Mouse (Mus musculus): ENCODE measurements at regions not wholly inside any gene's neighbourhood (a gene's known extent, or its start where the extent isn't known, plus 50 kb on each side); places are given as distances from the start of the nearest gene placed in this dataset.

DNA sequence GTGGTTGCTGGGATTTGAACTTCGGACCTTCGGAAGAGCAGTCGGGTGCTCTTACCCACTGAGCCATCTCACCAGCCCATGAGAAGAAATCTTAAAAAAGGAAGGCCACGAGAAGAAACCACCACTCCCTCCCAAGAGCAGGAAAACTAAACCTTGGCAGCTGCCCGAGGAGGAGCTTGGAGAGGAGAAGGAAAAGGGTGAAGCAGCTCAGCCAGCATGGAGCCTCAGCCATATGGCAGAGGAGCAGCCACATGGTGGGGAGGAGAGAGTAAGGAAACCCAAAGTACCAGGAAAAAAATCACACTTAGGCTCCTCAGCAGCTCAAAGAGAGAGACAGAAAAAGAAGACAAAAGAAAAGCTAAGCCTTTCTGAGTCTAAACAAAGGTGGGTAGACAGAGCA is 210.3 kb downstream of the Gm10260 start:
- H3K4me3 ChIP-seq (ENCODE audit: low read depth, low read length), result no peak overlapping the region

DNA sequence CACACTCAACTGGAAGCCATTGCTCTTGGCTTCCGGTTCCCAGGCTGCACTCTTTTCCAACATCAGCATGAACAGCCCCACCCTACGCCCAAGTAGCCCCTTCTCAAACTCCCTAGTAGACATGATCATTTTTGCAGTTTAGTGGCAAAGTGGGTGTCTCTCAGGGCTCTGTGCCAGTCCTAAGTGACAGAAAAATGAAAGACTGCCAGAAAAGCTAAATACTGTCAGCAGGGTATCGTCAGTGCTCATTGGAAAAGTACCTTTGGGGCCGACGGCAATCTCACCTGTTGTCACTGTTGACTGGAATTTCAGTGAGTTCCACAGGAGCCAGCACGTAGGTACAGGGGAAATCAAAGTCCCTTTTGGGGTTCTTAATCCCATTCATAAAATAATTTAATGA is 211.0 kb downstream of the Gm10260 start:
- Histone ChIP-seq H3K4me2 (ENCODE audit: low read depth, low read length) (no peak overlapping the region), H3K9me3 (ENCODE audit: control insufficient read depth, low read length) (no peaks in the 10 kb centered on the region), H3K36me3 (ENCODE audit: control insufficient read depth, insufficient read depth, low read length) (no peaks in the 10 kb centered on the region), H3K4me1 (ENCODE audit: control insufficient read depth, insufficient read depth, low read length) (peaks cover 8% of the 10 kb centered on the region; the same call in 1 of the 2 replicates), H3K27ac (ENCODE audit: low read depth, low read length) (no peak overlapping the region), H3K9ac (replicated peaks; ENCODE audit: low read depth, low read length) (no peak overlapping the region), H3K27me3 (ENCODE audit: control insufficient read depth, insufficient read depth, low read length) (no peaks in the 10 kb centered on the region), H3K4me3 (ENCODE audit: low read depth, low read length) (no peak overlapping the region)
- ATAC-seq (ENCODE audit: low read depth), result no peak
- 91% methylated on average over 6 of the region's 6 CpGs for WGBS

More for the DNA sequence above, 210.3 kb downstream of the Gm10260 start:
- H3K4me1 ChIP-seq (ENCODE audit: control insufficient read depth, insufficient read depth, low read length), result peaks cover 8% of the 10 kb centered on the region; the same call in 1 of the 2 replicates
- H3K4me2 ChIP-seq (ENCODE audit: low read depth, low read length), result no peak overlapping the region
- H3K27me3 ChIP-seq (ENCODE audit: control insufficient read depth, insufficient read depth, low read length), result no peaks in the 10 kb centered on the region
- H3K9me3 ChIP-seq (ENCODE audit: control insufficient read depth, low read length), result no peaks in the 10 kb centered on the region
- H3K36me3 ChIP-seq (ENCODE audit: control insufficient read depth, insufficient read depth, low read length), result no peaks in the 10 kb centered on the region
- no peak for ATAC-seq (ENCODE audit: low read depth)
- 90% methylated on average over 5 of the region's 5 CpGs for WGBS
- no peak overlapping the region for H3K27ac ChIP-seq (ENCODE audit: low read depth, low read length)
- H3K9ac ChIP-seq (replicated peaks; ENCODE audit: low read depth, low read length), result no peak overlapping the region

DNA sequence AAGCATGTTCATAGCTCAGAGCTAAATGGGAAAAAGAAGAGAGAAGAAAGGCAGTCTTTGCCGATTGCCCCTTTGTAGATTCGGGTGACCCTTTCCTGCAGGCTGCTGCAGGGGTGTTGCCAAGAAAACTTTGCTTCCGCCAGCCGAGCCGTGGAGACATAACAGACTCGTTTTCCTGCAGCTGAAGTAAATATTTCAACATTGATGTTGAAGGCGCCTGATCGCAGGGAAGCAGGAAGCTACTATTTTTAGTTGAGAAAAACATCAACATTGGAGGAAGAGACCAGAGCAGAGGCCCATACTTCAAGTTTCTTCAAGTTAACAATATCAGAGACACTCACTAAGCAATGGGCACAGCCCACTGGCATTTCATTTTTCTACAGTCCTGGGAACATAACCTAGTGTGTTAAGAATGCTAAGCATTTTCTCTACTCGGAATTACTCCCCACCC is 211.9 kb downstream of the Gm10260 start:
- H3K9ac ChIP-seq (replicated peaks; ENCODE audit: low read depth, low read length), result no peak overlapping the region
- no peaks in the 10 kb centered on the region for H3K27me3 ChIP-seq (ENCODE audit: control insufficient read depth, insufficient read depth, low read length)
- H3K4me3 ChIP-seq (ENCODE audit: low read depth, low read length), result no peak overlapping the region
- peaks cover 8% of the 10 kb centered on the region; the same call in 1 of the 2 replicates for H3K4me1 ChIP-seq (ENCODE audit: control insufficient read depth, insufficient read depth, low read length)
- no peak for ATAC-seq (ENCODE audit: low read depth)
- WGBS, result 60% methylated on average over 9 of the region's 9 CpGs
- no peaks in the 10 kb centered on the region for H3K9me3 ChIP-seq (ENCODE audit: control insufficient read depth, low read length)
- 0 out of 2 replicates have a peak overlapping the region, but pooled peaks have one; percentile 22 for H3K27ac ChIP-seq (ENCODE audit: low read depth, low read length)
- H3K36me3 ChIP-seq (ENCODE audit: control insufficient read depth, insufficient read depth, low read length), result no peaks in the 10 kb centered on the region
- no peak overlapping the region for H3K4me2 ChIP-seq (ENCODE audit: low read depth, low read length)

DNA sequence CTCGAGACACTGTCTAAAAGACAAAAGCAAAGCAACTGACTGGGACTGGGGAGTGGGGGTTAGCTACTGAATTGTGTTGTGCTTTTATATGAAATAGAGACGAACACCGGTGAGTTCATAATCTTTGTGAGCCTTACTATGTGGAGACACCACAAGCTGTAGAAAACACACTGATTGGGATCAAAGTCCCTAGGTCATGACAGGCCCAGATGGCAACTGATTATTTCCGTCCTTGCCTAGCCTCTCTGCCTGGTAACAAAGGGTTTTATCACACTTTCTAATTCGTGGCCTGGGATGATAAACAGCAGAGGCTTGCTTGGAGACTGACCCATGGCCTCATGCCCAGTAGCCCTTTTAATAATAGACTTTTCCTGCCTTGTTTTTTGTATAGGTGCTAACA is 213.5 kb downstream of the Gm10260 start:
- Histone ChIP-seq H3K4me1 (ENCODE audit: control insufficient read depth, insufficient read depth, low read length) (peaks cover 8% of the 10 kb centered on the region; the same call in 1 of the 2 replicates), H3K4me2 (ENCODE audit: low read depth, low read length) (no peak overlapping the region), H3K4me3 (ENCODE audit: low read depth, low read length) (no peak overlapping the region), H3K9me3 (ENCODE audit: control insufficient read depth, low read length) (no peaks in the 10 kb centered on the region), H3K27ac (ENCODE audit: low read depth, low read length) (no peak overlapping the region; the same call in 1 of the 2 replicates), H3K27me3 (ENCODE audit: control insufficient read depth, insufficient read depth, low read length) (no peaks in the 10 kb centered on the region), H3K36me3 (ENCODE audit: control insufficient read depth, insufficient read depth, low read length) (no peaks in the 10 kb centered on the region), H3K9ac (replicated peaks; ENCODE audit: low read depth, low read length) (no peak overlapping the region)
- 53% methylated on average over 5 of the region's 5 CpGs for WGBS
- ATAC-seq (ENCODE audit: low read depth), result 0 out of 2 replicates have a peak, but pooled peaks have one; percentile 17

DNA sequence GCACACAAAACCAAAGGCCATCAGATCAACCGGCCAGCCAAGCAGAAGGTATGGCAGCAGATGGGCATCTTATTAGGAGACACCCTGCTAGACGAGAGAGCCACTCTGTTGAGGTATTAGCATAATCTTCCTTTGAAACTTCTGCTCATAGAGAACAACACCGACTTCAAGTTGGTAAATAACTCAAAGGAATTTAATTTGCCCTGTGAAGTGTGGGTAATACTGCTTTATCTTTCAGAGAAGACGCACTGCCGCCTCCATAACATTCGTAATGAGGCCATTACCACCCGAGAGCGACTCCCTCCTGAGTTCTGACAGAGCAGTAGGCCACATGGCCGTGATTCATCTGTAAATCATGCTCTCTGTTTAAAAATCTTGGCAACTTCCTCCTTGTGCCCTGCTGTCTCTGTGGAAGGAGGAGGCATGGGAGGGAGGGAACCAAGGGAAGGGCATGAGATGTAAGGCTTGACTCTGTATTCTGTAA is 214.4 kb downstream of the Gm10260 start:
- peak; percentile 76 for ATAC-seq (ENCODE audit: low read depth)
- Histone ChIP-seq H3K4me1 (ENCODE audit: control insufficient read depth, insufficient read depth, low read length) (peaks cover 8% of the 10 kb centered on the region; the same call in 1 of the 2 replicates), H3K36me3 (ENCODE audit: control insufficient read depth, insufficient read depth, low read length) (no peaks in the 10 kb centered on the region), H3K9me3 (ENCODE audit: control insufficient read depth, low read length) (no peaks in the 10 kb centered on the region), H3K27ac (ENCODE audit: low read depth, low read length) (no peak overlapping the region), H3K9ac (replicated peaks; ENCODE audit: low read depth, low read length) (no peak overlapping the region), H3K4me2 (ENCODE audit: low read depth, low read length) (no peak overlapping the region), H3K27me3 (ENCODE audit: control insufficient read depth, insufficient read depth, low read length) (no peaks in the 10 kb centered on the region), H3K4me3 (ENCODE audit: low read depth, low read length) (no peak overlapping the region)
- WGBS, result 16% methylated on average over 9 of the region's 9 CpGs

DNA sequence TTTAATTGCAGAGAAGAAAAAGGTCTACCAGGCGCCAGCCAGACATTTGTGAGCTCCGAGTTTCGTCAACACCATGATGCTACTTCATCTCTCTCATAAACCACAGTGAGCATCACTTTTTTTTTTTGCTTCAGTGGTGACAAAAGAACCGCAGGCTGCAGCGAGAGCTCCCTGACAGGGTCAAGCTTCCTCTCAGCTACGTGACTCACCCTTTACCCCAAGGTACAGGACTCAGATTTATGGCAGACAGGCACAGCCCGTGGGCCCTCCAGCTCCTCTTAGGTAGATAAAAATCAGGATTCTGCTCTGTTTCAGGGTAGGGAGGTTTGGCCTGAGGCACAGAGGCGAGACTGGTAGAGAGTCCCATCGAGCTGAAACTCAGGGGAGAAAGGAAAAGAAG is 220.7 kb downstream of the Gm10260 start:
- 46% methylated on average over 9 of the region's 9 CpGs for WGBS
- no peak overlapping the region for H3K4me2 ChIP-seq (ENCODE audit: low read depth, low read length)
- ATAC-seq (ENCODE audit: low read depth), result no peak

DNA sequence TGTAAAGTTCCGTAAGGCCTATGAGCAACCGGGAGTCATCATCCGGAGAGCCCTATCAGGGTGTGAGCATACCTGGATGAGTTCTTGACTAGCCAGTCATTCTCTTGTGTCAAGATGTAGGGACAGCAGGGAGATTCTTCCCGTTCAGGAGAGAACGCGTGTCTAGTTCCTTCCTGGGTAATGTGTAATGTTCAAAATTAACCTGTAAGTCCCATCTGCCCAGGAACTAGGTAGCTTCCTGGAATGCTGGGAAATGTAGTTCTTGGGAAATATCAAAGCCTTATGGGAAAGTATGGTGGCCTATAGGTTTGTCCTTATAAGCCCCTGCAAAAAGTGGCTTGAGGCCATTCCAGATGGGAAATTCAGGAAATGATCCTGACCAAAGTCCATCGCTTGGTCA is 222.0 kb downstream of the Gm10260 start:
- Histone ChIP-seq H3K27ac (ENCODE audit: low read depth, low read length) (no peak overlapping the region), H3K9me3 (ENCODE audit: control insufficient read depth, low read length) (no peaks in the 10 kb centered on the region), H3K36me3 (ENCODE audit: control insufficient read depth, insufficient read depth, low read length) (no peaks in the 10 kb centered on the region), H3K27me3 (ENCODE audit: control insufficient read depth, insufficient read depth, low read length) (no peaks in the 10 kb centered on the region), H3K4me2 (ENCODE audit: low read depth, low read length) (no peak overlapping the region), H3K4me3 (ENCODE audit: low read depth, low read length) (no peak overlapping the region), H3K9ac (replicated peaks; ENCODE audit: low read depth, low read length) (no peak overlapping the region), H3K4me1 (ENCODE audit: control insufficient read depth, insufficient read depth, low read length) (0 out of 2 replicates have a peak, but pooled peaks cover 3% of the 10 kb centered on the region)
- 94% methylated on average over 7 of the region's 7 CpGs for WGBS
- ATAC-seq (ENCODE audit: low read depth), result no peak

More for the DNA sequence above, 220.7 kb downstream of the Gm10260 start:
- Histone ChIP-seq H3K4me3 (ENCODE audit: low read depth, low read length) (no peak overlapping the region), H3K4me1 (ENCODE audit: control insufficient read depth, insufficient read depth, low read length) (no peaks in the 10 kb centered on the region), H3K27me3 (ENCODE audit: control insufficient read depth, insufficient read depth, low read length) (no peaks in the 10 kb centered on the region), H3K27ac (ENCODE audit: low read depth, low read length) (no peak overlapping the region), H3K9ac (replicated peaks; ENCODE audit: low read depth, low read length) (no peak overlapping the region), H3K36me3 (ENCODE audit: control insufficient read depth, insufficient read depth, low read length) (no peaks in the 10 kb centered on the region), H3K9me3 (ENCODE audit: control insufficient read depth, low read length) (no peaks in the 10 kb centered on the region)

DNA sequence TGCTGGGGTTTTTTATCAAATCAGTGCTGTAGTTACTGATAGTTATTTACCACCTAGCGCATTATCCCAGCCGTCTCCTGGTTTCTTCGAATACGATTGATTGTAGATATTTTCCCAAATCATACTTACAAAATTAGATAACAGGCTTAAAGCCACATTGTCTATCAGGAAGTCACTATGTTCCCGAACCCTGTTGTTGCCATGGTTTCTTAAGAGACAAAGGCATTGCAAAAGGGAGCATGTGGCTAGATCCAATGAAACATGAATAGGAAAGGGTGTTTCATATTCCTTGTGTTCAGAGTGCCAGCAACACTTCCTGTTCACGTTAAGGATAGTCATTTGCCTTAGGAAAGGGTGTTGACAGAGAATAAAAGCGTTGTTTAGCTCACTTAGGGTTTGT is 222.7 kb downstream of the Gm10260 start:
- no peaks in the 10 kb centered on the region for H3K9me3 ChIP-seq (ENCODE audit: control insufficient read depth, low read length)
- H3K9ac ChIP-seq (replicated peaks; ENCODE audit: low read depth, low read length), result no peak overlapping the region
- no peaks in the 10 kb centered on the region for H3K36me3 ChIP-seq (ENCODE audit: control insufficient read depth, insufficient read depth, low read length)
- 72% methylated on average over 7 of the region's 7 CpGs for WGBS
- H3K4me2 ChIP-seq (ENCODE audit: low read depth, low read length), result no peak overlapping the region
- no peak overlapping the region for H3K27ac ChIP-seq (ENCODE audit: low read depth, low read length)
- no peaks in the 10 kb centered on the region for H3K27me3 ChIP-seq (ENCODE audit: control insufficient read depth, insufficient read depth, low read length)
- H3K4me3 ChIP-seq (ENCODE audit: low read depth, low read length), result no peak overlapping the region
- H3K4me1 ChIP-seq (ENCODE audit: control insufficient read depth, insufficient read depth, low read length), result 0 out of 2 replicates have a peak, but pooled peaks cover 3% of the 10 kb centered on the region
- no peak for ATAC-seq (ENCODE audit: low read depth)

DNA sequence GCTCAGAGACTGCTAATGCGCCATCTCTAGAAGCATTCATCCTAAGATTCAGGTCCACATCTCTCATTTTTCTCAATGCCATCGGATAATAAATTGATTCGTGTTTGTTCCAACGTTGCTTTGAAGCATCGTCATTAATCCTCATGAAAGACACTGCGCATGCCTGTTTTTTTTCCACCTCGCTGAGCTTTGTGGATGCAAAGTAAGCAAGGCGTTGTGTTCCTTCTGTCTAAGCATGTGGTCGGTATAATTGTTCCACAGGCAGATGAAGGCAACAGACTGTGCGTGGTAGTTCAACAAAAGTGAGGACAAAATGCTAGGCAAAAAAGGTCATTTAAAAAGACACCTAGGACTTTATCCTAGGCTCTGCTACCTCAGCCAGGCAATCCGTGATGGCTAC is 223.2 kb downstream of the Gm10260 start:
- H3K27ac ChIP-seq (ENCODE audit: low read depth, low read length), result no peak overlapping the region

More for the DNA sequence above, 223.2 kb downstream of the Gm10260 start:
- 0 out of 2 replicates have a peak, but pooled peaks cover 3% of the 10 kb centered on the region for H3K4me1 ChIP-seq (ENCODE audit: control insufficient read depth, insufficient read depth, low read length)
- H3K36me3 ChIP-seq (ENCODE audit: control insufficient read depth, insufficient read depth, low read length), result no peaks in the 10 kb centered on the region
- H3K9me3 ChIP-seq (ENCODE audit: control insufficient read depth, low read length), result no peaks in the 10 kb centered on the region
- 51% methylated on average over 11 of the region's 11 CpGs for WGBS
- no peak overlapping the region for H3K4me3 ChIP-seq (ENCODE audit: low read depth, low read length)
- no peak for ATAC-seq (ENCODE audit: low read depth)
- no peak overlapping the region for H3K4me2 ChIP-seq (ENCODE audit: low read depth, low read length)
- no peaks in the 10 kb centered on the region for H3K27me3 ChIP-seq (ENCODE audit: control insufficient read depth, insufficient read depth, low read length)
- H3K9ac ChIP-seq (replicated peaks; ENCODE audit: low read depth, low read length), result no peak overlapping the region
